ENCODE assay signal across 25 mouse cellular contexts in genomic region chr2:172545592-172546235, GRCm38 (mm10). TPM values are rescaled to one million over a fixed set of nuclear protein-coding genes. Genes with fewer than 3 reads are reported as not detected.
A peak's percentile ranks its signal among the peaks of the same experiment; 100 is the strongest.
DNase-seq lines count a peak whose midpoint lies in the region; ATAC-seq and TF ChIP-seq lines count a peak whose summit lies in the region.
"Had no signal": no experiment of that assay in that cellular context is flagged by ENCODE, and none has a peak within 500 bp of the region (broad histone marks: within the 10 kb centered on the region; RNA-seq: fewer than 3 reads in every experiment).

No protein-coding gene starts in this region.

- H3K4me1 ChIP-seq in hindbrain, embryonic 10.5 days (replicated peaks), result peaks cover 53% of the 10 kb centered on the region
- no peaks in the 10 kb centered on the region for H3K4me1 ChIP-seq in hindbrain, postnatal 0 days (ENCODE audit: insufficient read depth, low read length)
- H3K4me1 ChIP-seq in E14TG2a.4 (replicated peaks; ENCODE audit: low read depth, low read length) (peaks cover 82% of the 10 kb centered on the region), ES-E14 (ENCODE audit: control insufficient read depth in 2 of 2, insufficient read depth in 2 of 2, low read length in 2 of 2, poor library complexity in 1 of 2) (peaks cover 6 to 23% of the 10 kb centered on the region in 2 experiments)
- peaks cover 57% of the 10 kb centered on the region for H3K4me1 ChIP-seq in limb, embryonic 10.5 days
- H3K4me1 ChIP-seq in lung, postnatal 0 days (ENCODE audit: insufficient read depth, low read depth, low read length), result peaks cover 6% of the 10 kb centered on the region

- TF ChIP-seq CTCF in hindbrain, postnatal 0 days (IDR thresholded peaks at IDR 0.05; ENCODE audit: low read depth), result no peak
- no peak for TF ChIP-seq CTCF in E14TG2a.4 (conservative IDR thresholded peaks at IDR 0.05; ENCODE audit: low read length)
- TF ChIP-seq CTCF in lung, postnatal 0 days (IDR thresholded peaks at IDR 0.05), result no peak

- H3K27me3 ChIP-seq in hindbrain, embryonic 10.5 days (ENCODE audit: insufficient read depth, poor library complexity, severe bottlenecking), result peaks cover 100% of the 10 kb centered on the region
- H3K27me3 ChIP-seq in hindbrain, postnatal 0 days (ENCODE audit: insufficient read depth, low read length), result peaks cover 55% of the 10 kb centered on the region
- H3K27me3 ChIP-seq in E14TG2a.4 (ENCODE audit: insufficient read depth, low read length), result peaks cover 57% of the 10 kb centered on the region
- peaks cover 82% of the 10 kb centered on the region for H3K27me3 ChIP-seq in limb, embryonic 10.5 days (ENCODE audit: low read depth, poor library complexity, severe bottlenecking)
- H3K27me3 ChIP-seq in lung, postnatal 0 days (replicated peaks; ENCODE audit: insufficient read depth, low read length), result peaks cover 64% of the 10 kb centered on the region

- no peak for TF ChIP-seq EP300 in lung, postnatal 0 days (IDR thresholded peaks at IDR 0.05)

- DNase-seq in hindbrain, embryonic 10.5 days (ENCODE audit: low spot score), result peak; percentile 52
- no peak for DNase-seq in hindbrain, postnatal 0 days (ENCODE audit: low spot score)
- DNase-seq in ES-E14 (ENCODE audit: low read depth, low spot score), result no peak
- DNase-seq in limb, embryonic 10.5 days (ENCODE audit: low spot score), result peak; percentile 60
- DNase-seq in spleen, adult 18-20 months, result no peak
- no peak for DNase-seq in lung, postnatal 0 days (ENCODE audit: low spot score)
- DNase-seq: adrenal gland, postnatal 14 days; heart, postnatal 4 days; kidney, adult 2 months; kidney, postnatal 10 days; layer of hippocampus, postnatal 36 days; lung, adult 18-20 months; thymus, postnatal 14 days had no signal

- no peak overlapping the region for H3K27ac ChIP-seq in hindbrain, embryonic 10.5 days
- no peak overlapping the region for H3K27ac ChIP-seq in hindbrain, postnatal 0 days
- H3K27ac ChIP-seq in ES-E14 (ENCODE audit: insufficient read depth, low read depth, low read length, poor library complexity, severe bottlenecking), result peak overlapping the region; percentile 48; the same call in 1 of the 2 replicates
- peak overlapping the region; percentile 47; the same call in 1 of the 2 replicates for H3K27ac ChIP-seq in limb, embryonic 10.5 days
- H3K27ac ChIP-seq in lung, postnatal 0 days (ENCODE audit: low read length), result no peak overlapping the region
- H3K27ac ChIP-seq: heart, embryonic 13.5 days; stomach, postnatal 0 days had no signal

- H3K4me3 ChIP-seq in hindbrain, embryonic 10.5 days, result no peak overlapping the region
- no peak overlapping the region for H3K4me3 ChIP-seq in hindbrain, postnatal 0 days (ENCODE audit: low read length)
- peak overlapping the region; percentile 88 for H3K4me3 ChIP-seq in E14TG2a.4 (replicated peaks; ENCODE audit: low read length)
- H3K4me3 ChIP-seq in ES-E14 (ENCODE audit: insufficient read depth in 1 of 2, low read depth in 1 of 2, low read length in 2 of 2, poor library complexity in 1 of 2, severe bottlenecking in 1 of 2), result peak overlapping the region; percentile 4 to 64
- H3K4me3 ChIP-seq in limb, embryonic 10.5 days, result peak overlapping the region; percentile 11
- no peak overlapping the region for H3K4me3 ChIP-seq in lung, postnatal 0 days (ENCODE audit: low read depth, low read length)
- H3K4me3 ChIP-seq: erythroblast, embryonic 14.5 days; heart, embryonic 13.5 days; megakaryocyte, embryonic 14.5 days had no signal

- ATAC-seq in hindbrain, postnatal 0 days, result no peak
- no peak for ATAC-seq in lung, postnatal 0 days
- ATAC-seq: forebrain, embryonic 16.5 days; hindbrain, embryonic 16.5 days; Patski had no signal

- H3K36me3 ChIP-seq in hindbrain, embryonic 10.5 days, result no peaks in the 10 kb centered on the region
- H3K36me3 ChIP-seq in hindbrain, postnatal 0 days (ENCODE audit: insufficient read depth, low read length), result no peaks in the 10 kb centered on the region
- H3K36me3 ChIP-seq in E14TG2a.4 (ENCODE audit: insufficient read depth, low read length) (no peaks in the 10 kb centered on the region), ES-E14 (ENCODE audit: control insufficient read depth, insufficient read depth, low read length, poor library complexity, severe bottlenecking) (no peaks in the 10 kb centered on the region)
- H3K36me3 ChIP-seq in limb, embryonic 10.5 days, result no peaks in the 10 kb centered on the region
- H3K36me3 ChIP-seq in lung, postnatal 0 days (ENCODE audit: insufficient read depth, low read length), result no peaks in the 10 kb centered on the region
- H3K36me3 ChIP-seq: heart, embryonic 13.5 days had no signal

- no peaks in the 10 kb centered on the region for H3K9me3 ChIP-seq in hindbrain, embryonic 10.5 days
- H3K9me3 ChIP-seq in hindbrain, postnatal 0 days (ENCODE audit: low read length), result no peaks in the 10 kb centered on the region
- H3K9me3 ChIP-seq in E14TG2a.4 (ENCODE audit: low read length) (no peaks in the 10 kb centered on the region), ES-E14 (ENCODE audit: control insufficient read depth, insufficient read depth, low read depth, low read length) (no peaks in the 10 kb centered on the region)
- no peaks in the 10 kb centered on the region for H3K9me3 ChIP-seq in limb, embryonic 10.5 days (replicated peaks)
- no peaks in the 10 kb centered on the region for H3K9me3 ChIP-seq in lung, postnatal 0 days (ENCODE audit: low read length)
- H3K9me3 ChIP-seq: heart, embryonic 13.5 days had no signal

- no peak overlapping the region for H3K4me2 ChIP-seq in hindbrain, postnatal 0 days (ENCODE audit: low read depth, low read length)
- H3K4me2 ChIP-seq in lung, postnatal 0 days (replicated peaks; ENCODE audit: low read depth, low read length), result no peak overlapping the region
- H3K4me2 ChIP-seq: heart, embryonic 13.5 days; liver, embryonic 11.5 days had no signal

- in situ Hi-C loops in ES-E14 (cut with MboI; ENCODE audit: low sequenced_read_pairs in 2 of 2, unreplicated experiment in 2 of 2), result no loop called here

- no peak overlapping the region for H3K9ac ChIP-seq in hindbrain, postnatal 0 days (replicated peaks; ENCODE audit: low read length)
- peak overlapping the region; percentile 69 for H3K9ac ChIP-seq in ES-E14 (ENCODE audit: insufficient read depth, low read depth, low read length, poor library complexity, severe bottlenecking)
- H3K9ac ChIP-seq in lung, postnatal 0 days (replicated peaks; ENCODE audit: low read depth), result no peak overlapping the region
- H3K9ac ChIP-seq: heart, embryonic 13.5 days had no signal

- 2% methylated on average over 35 of the region's 35 CpGs for WGBS in hindbrain, embryonic 10.5 days
- WGBS in hindbrain, postnatal 0 days, result 5% methylated on average over 35 of the region's 35 CpGs
- 4% methylated on average over 35 of the region's 35 CpGs for WGBS in limb, embryonic 10.5 days
- WGBS in lung, postnatal 0 days, result 9% methylated on average over 35 of the region's 35 CpGs

TF ChIP-seq in ES-E14, 5 proteins besides CTCF, POLR2A, EP300 and RAD21:
- no peak for TF ChIP-seq ZC3H11A (IDR thresholded peaks at IDR 0.05; ENCODE audit: borderline replicate concordance, low read depth, low read length)
- TF ChIP-seq CHD2 (IDR thresholded peaks at IDR 0.05; ENCODE audit: low read depth, low read length), result no peak
- TF ChIP-seq ZNF384 (IDR thresholded peaks at IDR 0.05; ENCODE audit: low read depth, low read length), result no peak
- no peak for TF ChIP-seq HCFC1 (IDR thresholded peaks at IDR 0.05; ENCODE audit: borderline replicate concordance, insufficient read depth, low read length)
- no peak for TF ChIP-seq MAFK (IDR thresholded peaks at IDR 0.05; ENCODE audit: insufficient read depth, low read depth, low read length)

RNA-seq across cellular contexts. Expression of gene Tfap2c, which starts 3.7 kb away (rescaled TPM):
- polyA plus RNA-seq in hindbrain, embryonic 10.5 days (2016; fragmentation: Nextera tagmentation; extraction: Ambion mirVana), result 3.3 and 5.5 TPM in 2 replicates
- 0.14 and 0.47 TPM in 2 replicates for total RNA-seq in hindbrain, postnatal 0 days (2014; rRNA removed)
- polyA plus RNA-seq in hindbrain, postnatal 0 days (2015; fragmentation: Nextera tagmentation; extraction: Ambion mirVana), result 0.31 and 0.43 TPM in 2 replicates
- 18.2 and 19.7 TPM in 2 replicates for total RNA-seq in ES-E14 (2012; rRNA removed)
- polyA plus RNA-seq in limb, embryonic 10.5 days (2016; fragmentation: Nextera tagmentation; extraction: Ambion mirVana), result 11.5 and 25.1 TPM in 2 replicates
- polyA plus RNA-seq in lung, postnatal 0 days (2015; fragmentation: Nextera tagmentation; extraction: Ambion mirVana), result 0.05 TPM in 1 of 2 replicates, not detected in the other
- total RNA-seq: adrenal gland, postnatal 14 days; gastrocnemius, adult 18-20 months; gastrocnemius, postnatal 4 days; heart, postnatal 4 days; layer of hippocampus, adult 18-20 months had no signal
- polyA plus RNA-seq: erythroblast, embryonic 14.5 days; kidney, adult 2 months had no signal

Comparison
In these comparisons a context has a peak if more than half of its experiments do, and no peak if none do; other contexts are left out.
1. DNase-seq: peak in hindbrain, embryonic 10.5 days (single experiment) and limb, embryonic 10.5 days (single experiment); none in hindbrain, postnatal 0 days (single experiment), ES-E14 (single experiment), spleen, adult 18-20 months (0 of 2) and lung, postnatal 0 days (single experiment).
2. H3K27ac ChIP-seq: peak in ES-E14 (single experiment) and limb, embryonic 10.5 days (single experiment); none in hindbrain, embryonic 10.5 days (single experiment), hindbrain, postnatal 0 days (single experiment) and lung, postnatal 0 days (single experiment).
3. H3K4me3 ChIP-seq: peak in E14TG2a.4 (single experiment), ES-E14 (2 of 2) and limb, embryonic 10.5 days (single experiment); none in hindbrain, embryonic 10.5 days (single experiment), hindbrain, postnatal 0 days (single experiment) and lung, postnatal 0 days (single experiment).